Mouse (Mus musculus): ENCODE data around the gene Zfyve28.

DNA sequence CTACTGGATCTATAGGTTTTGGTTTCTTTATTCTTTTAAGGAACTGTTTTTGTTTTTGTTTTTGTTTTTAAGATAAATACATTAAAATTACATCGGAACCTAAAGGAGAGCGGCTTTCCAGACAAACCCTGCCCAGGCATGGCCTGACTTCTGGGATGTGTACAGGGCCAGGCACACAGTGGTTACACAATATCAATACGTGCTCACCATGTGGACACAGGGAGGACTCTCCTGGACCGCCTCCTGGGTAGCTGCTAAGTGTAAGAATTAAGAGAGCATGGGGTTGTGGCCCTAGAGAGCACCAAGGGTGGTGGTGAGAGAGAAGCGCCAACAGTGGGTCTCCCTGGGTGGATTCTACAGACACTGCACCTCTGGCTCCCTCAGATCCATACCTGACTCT, 58.7 kb downstream of the Zfyve28 start:
- TF ChIP-seq GATA1 (IDR thresholded peaks at IDR 0.05; ENCODE audit: low read length), result no peak
- no peak for TF ChIP-seq TAL1 (IDR thresholded peaks at IDR 0.05; ENCODE audit: low read length)
